Mouse (Mus musculus) embryonic fibroblast, embryonic 13.5 days (primary cell): Measurements from ENCODE around the gene Dpm2. TPM values are rescaled to one million over a fixed set of nuclear protein-coding genes. Genes with fewer than 3 reads are reported as not detected.

Experiments used
- H3K27ac ChIP-seq: 2 replicates; pipeline ENCODE4 v1.5.1; 2012; ENCODE audit warnings: low read length, control low read depth, inconsistent platforms; ENCODE audit not compliant: insufficient read depth
- H3K4me1 ChIP-seq: 2 replicates; pipeline ENCODE4 v1.6.1; 2011; ENCODE audit warnings: low read length; ENCODE audit not compliant: control insufficient read depth, insufficient read depth
- H3K4me3 ChIP-seq: 2 replicates; pipeline ENCODE4 v1.5.1; 2011; ENCODE audit warnings: mild to moderate bottlenecking, control low read depth, low read length; ENCODE audit not compliant: insufficient read depth
- CTCF ChIP-seq: IDR thresholded peaks from 2 replicates; pipeline ENCODE4 v1.5.1; 2011; ENCODE audit warnings: mild to moderate bottlenecking, control low read depth, low read length, moderate library complexity, borderline replicate concordance; ENCODE audit not compliant: insufficient read depth
- POLR2A ChIP-seq: IDR thresholded peaks from 2 replicates; pipeline ENCODE4 v1.6.1; 2011; ENCODE audit warnings: low read depth, mild to moderate bottlenecking, control low read depth, low read length, moderate library complexity
- polyA plus RNA-seq: library from polyadenylated mRNA; stranded (reverse); fragments of >200 nt; gene quantifications from 2 replicates; pipeline ENCODE4 v1.2.4, GENCODE M21; 2011; ENCODE audit warnings: low read depth; ENCODE audit not compliant: missing spikeins, insufficient read length

Gene Dpm2
- polyA plus RNA-seq, 1 experiment, result 71.9 TPM

DNA sequence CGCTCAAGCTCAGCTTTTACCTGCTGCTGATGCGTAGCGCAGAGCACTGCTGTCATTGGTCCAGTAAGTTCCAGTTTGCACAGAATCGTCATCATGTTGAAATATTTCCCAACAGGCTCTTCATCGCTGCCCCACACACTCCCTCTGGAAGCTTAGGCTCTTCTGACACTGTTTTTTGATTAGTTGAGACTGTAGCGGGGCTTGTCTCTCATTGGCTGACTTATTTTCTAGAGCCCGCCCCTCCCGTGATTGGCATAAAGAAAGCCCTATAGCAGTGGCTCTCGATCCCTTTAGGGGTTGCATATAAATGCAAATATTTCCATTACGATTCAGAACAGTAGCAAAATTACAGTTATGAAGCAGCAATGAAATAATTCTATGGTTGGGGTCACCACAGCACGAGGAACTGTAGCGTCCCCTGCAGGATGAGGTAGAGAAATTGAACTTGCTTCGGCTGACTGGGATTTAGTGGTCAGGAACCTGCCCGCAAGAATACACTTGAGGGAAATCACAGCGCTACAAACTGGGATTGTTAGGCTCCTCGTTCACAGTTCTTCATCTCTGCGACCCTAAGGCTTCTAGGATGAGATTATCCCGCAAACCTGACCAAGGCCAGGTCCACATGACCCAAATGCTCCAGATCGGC is 10.9 kb downstream of the Dpm2 start:
- TF ChIP-seq POLR2A, result no peak
- TF ChIP-seq CTCF, result no peak
- no peak overlapping the region for H3K27ac ChIP-seq

GRCm38 (mm10) chr2:32582830-32583799 is 12.5 kb downstream of the Dpm2 start:
- Histone ChIP-seq H3K4me3 (no peak overlapping the region), H3K4me1 (peaks cover 5% of the 10 kb centered on the region), H3K27ac (no peak overlapping the region)
- TF ChIP-seq POLR2A (no peak; the same call in 1 of the 2 replicates), CTCF (peak; percentile 91)

More for the DNA sequence above, 10.9 kb downstream of the Dpm2 start:
- no peak overlapping the region for H3K4me3 ChIP-seq
- peaks cover 2% of the 10 kb centered on the region; the same call in 1 of the 2 replicates for H3K4me1 ChIP-seq

GRCm38 (mm10) chr2:32585149-32585714 is 14.6 kb downstream of the Dpm2 start:
- H3K4me3 ChIP-seq, result no peak overlapping the region
- peaks cover 7% of the 10 kb centered on the region for H3K4me1 ChIP-seq
- TF ChIP-seq CTCF, result no peak
- TF ChIP-seq POLR2A, result no peak
- H3K27ac ChIP-seq, result no peak overlapping the region

DNA sequence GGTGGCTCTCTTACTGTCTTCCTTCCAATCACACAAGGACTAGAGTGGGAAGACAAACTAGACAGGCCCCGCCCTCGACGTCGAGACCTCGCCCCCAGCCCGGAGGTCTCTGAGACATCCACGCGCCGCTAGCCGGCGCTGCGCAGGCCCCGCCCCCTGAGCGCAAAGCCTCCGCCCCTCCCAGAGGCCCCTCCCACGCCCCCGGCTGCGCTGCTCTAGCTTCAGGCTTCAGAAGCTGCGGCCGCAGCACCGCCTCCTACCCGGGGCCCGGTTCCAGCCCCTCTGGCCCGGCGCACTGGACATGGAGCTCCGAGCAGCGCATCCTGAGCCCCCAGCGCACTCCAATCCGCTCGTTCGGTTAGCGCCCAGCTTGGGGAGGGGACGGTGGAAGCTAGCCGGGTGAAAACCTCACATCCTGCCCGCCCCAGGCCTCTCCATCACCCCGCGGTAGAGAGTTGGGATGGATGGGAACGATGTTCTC is 16.3 kb downstream of the Dpm2 start, which contains the start of gene St6galnac4:
Gene St6galnac4 (plus strand): TSS at position 225 of the 481 bp plus-strand sequence.
- Histone ChIP-seq H3K4me3 (peak within 1 kb of the TSS; percentile 87), H3K4me1 (peaks cover 7% of the 10 kb centered on the region), H3K27ac (peak within 1 kb of the TSS; percentile 36)
- TF ChIP-seq CTCF, result no peak
- peak; percentile 76 for TF ChIP-seq POLR2A

DNA sequence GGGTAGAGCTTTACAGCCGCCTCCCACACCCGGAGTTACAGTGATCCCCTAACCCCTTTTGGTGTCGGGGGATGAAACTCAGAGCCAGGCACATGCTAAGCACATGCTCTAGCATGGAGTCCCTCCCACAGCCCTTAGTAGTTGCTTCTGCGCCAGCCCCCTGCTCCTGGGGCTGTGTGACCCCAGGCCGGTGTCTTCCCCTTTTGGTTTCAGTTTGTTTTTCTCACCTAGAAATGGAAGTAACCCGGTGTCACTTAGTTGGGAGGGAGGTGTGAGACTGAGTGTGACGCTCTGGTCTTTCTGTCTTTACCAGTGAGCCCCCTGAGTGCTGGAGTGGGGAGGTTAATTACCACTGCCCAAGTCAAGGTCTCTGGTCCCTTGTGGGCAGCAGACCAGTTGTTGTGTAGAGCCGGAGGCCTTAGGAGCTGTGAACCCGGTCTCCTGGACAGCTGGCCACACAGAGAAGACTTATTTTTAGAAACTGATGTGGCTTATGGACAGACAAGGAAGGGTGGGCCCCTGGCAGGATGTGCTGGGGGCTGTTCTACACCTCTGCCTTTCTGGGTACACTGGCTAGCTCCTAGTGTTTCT is 17.2 kb downstream of the Dpm2 start:
- no peak for TF ChIP-seq POLR2A
- TF ChIP-seq CTCF, result no peak
- Histone ChIP-seq H3K27ac (no peak overlapping the region), H3K4me1 (peaks cover 7% of the 10 kb centered on the region), H3K4me3 (peak overlapping the region; percentile 87)

- Histone ChIP-seq H3K4me1 (peaks cover 7% of the 10 kb centered on the region), H3K27ac (no peak overlapping the region), H3K4me3 (no peak overlapping the region)
- no peak for TF ChIP-seq CTCF
- TF ChIP-seq POLR2A, result no peak
Measured at GRCm38 (mm10) chr2:32589213-32589795, 18.6 kb downstream of the Dpm2 start.

- TF ChIP-seq POLR2A (no peak), CTCF (no peak)
- H3K4me3 ChIP-seq, result no peak overlapping the region
- H3K27ac ChIP-seq, result no peak overlapping the region
- H3K4me1 ChIP-seq, result peaks cover 7% of the 10 kb centered on the region
Measured at GRCm38 (mm10) chr2:32590224-32590623, 19.6 kb downstream of the Dpm2 start.

DNA sequence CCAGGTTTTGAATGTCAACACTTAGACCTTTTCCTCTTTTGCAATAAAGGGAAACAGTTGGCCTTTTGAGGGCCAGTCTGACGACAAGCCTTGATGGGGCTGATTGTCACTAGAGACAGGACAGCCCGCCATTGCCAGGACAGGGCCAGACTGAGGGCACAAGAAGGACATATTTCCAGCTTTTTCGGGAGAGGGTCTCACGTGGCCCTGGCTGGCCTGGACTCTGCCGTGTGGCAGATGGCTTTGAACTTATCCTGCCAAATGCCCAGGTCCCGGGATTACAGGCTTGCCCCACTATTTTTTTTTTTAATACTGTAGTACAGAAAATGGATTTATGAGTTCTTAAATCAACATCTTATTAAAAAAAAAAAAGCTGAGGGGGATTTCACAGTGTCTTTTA is 20.6 kb downstream of the Dpm2 start:
- no peak for TF ChIP-seq CTCF
- TF ChIP-seq POLR2A, result no peak
- no peak overlapping the region for H3K4me3 ChIP-seq
- no peak overlapping the region for H3K27ac ChIP-seq
- H3K4me1 ChIP-seq, result peaks cover 7% of the 10 kb centered on the region

GRCm38 (mm10) chr2:32596725-32597124 is 26.1 kb downstream of the Dpm2 start:
- Histone ChIP-seq H3K4me1 (no peaks in the 10 kb centered on the region), H3K4me3 (no peak overlapping the region), H3K27ac (no peak overlapping the region)
- TF ChIP-seq POLR2A (no peak), CTCF (no peak)
